Comparison of ENCODE assay signal across 8 mouse cellular contexts in genomic region chr2:69790722-69791121, GRCm38 (mm10). TPM values are rescaled to one million over a fixed set of nuclear protein-coding genes. Genes with fewer than 3 reads are reported as not detected.
DNase-seq lines count a peak whose midpoint lies in the region; ATAC-seq and TF ChIP-seq lines count a peak whose summit lies in the region.

No protein-coding gene starts in this region.

- H3K27me3 ChIP-seq in heart, embryonic 12.5 days (replicated peaks): no peaks in the 10 kb centered on the region
- H3K27me3 ChIP-seq in heart, adult 2 months (ENCODE audit: control insufficient read depth, insufficient read depth, low read length): no peaks in the 10 kb centered on the region
- H3K27me3 ChIP-seq in CH12.LX (replicated peaks): no peaks in the 10 kb centered on the region
- no peaks in the 10 kb centered on the region for H3K27me3 ChIP-seq in forebrain, embryonic 16.5 days (replicated peaks; ENCODE audit: control insufficient read depth, insufficient read depth, low read length)
- H3K27me3 ChIP-seq in liver, embryonic 15.5 days: no peaks in the 10 kb centered on the region

- peaks cover 6% of the 10 kb centered on the region; the same call in 1 of the 2 replicates for H3K4me1 ChIP-seq in heart, embryonic 12.5 days (replicated peaks)
- peaks cover 2% of the 10 kb centered on the region for H3K4me1 ChIP-seq in heart, adult 2 months (ENCODE audit: control insufficient read depth, insufficient read depth, low read length)
- H3K4me1 ChIP-seq in CH12.LX (ENCODE audit: control insufficient read depth in 1 of 2, insufficient read depth in 2 of 2): peaks cover 0 to 16% of the 10 kb centered on the region in 2 experiments; a peak in 1 of 4 replicates
- peaks cover 7% of the 10 kb centered on the region; the same call in 1 of the 2 replicates for H3K4me1 ChIP-seq in forebrain, embryonic 16.5 days (replicated peaks; ENCODE audit: control insufficient read depth, insufficient read depth, low read length)
- peaks cover 15% of the 10 kb centered on the region for H3K4me1 ChIP-seq in liver, embryonic 15.5 days (replicated peaks)

- H3K79me2 ChIP-seq in heart, adult 2 months (replicated peaks; ENCODE audit: control insufficient read depth, insufficient read depth, low read length): no peaks in the 10 kb centered on the region
- no peaks in the 10 kb centered on the region; the same call in 1 of the 2 replicates for H3K79me2 ChIP-seq in CH12.LX (replicated peaks; ENCODE audit: control insufficient read depth, extremely low read depth, insufficient read depth, poor library complexity, severe bottlenecking)

- intact Hi-C loops in heart, adult 2 months (cut with DNase I): no loop called here

- 65% methylated on average over 4 of the region's 4 CpGs for WGBS in heart, embryonic 12.5 days
- 68% methylated on average over 4 of the region's 4 CpGs for WGBS in heart, adult 2 months
- 69% methylated on average over 4 of the region's 4 CpGs for WGBS in forebrain, embryonic 16.5 days
- WGBS in liver, embryonic 15.5 days (ENCODE audit: insufficient replicate concordance): 44% methylated on average over 4 of the region's 4 CpGs

- TF ChIP-seq CTCF in heart, adult 2 months (IDR thresholded peaks at IDR 0.05): no peak
- no peak for TF ChIP-seq CTCF in CH12.LX (conservative IDR thresholded peaks at IDR 0.05 in 1 of 2, IDR thresholded peaks at IDR 0.05 in 1 of 2; ENCODE audit: low read depth in 2 of 2, low read length in 2 of 2)

- H3K4me3 ChIP-seq in heart, embryonic 12.5 days: peak overlapping the region; percentile 85; the same call in 1 of the 2 replicates
- no peak overlapping the region for H3K4me3 ChIP-seq in heart, adult 2 months
- H3K4me3 ChIP-seq in CH12.LX (replicated peaks in 1 of 3; ENCODE audit: low read depth in 2 of 3, low read length in 2 of 3, poor library complexity in 1 of 3): peak overlapping the region; percentile 76 to 86 (median 81)
- peak overlapping the region; percentile 67; the same call in 1 of the 2 replicates for H3K4me3 ChIP-seq in forebrain, embryonic 16.5 days (replicated peaks; ENCODE audit: low read length)
- H3K4me3 ChIP-seq in liver, embryonic 15.5 days (replicated peaks): peak overlapping the region; percentile 75

- TF ChIP-seq EP300 in heart, adult 2 months (IDR thresholded peaks at IDR 0.05; ENCODE audit: insufficient read depth, low read depth, low read length): no peak
- no peak for TF ChIP-seq EP300 in CH12.LX (IDR thresholded peaks at IDR 0.05; ENCODE audit: low read length)

- no peaks in the 10 kb centered on the region for H3K9me3 ChIP-seq in heart, embryonic 12.5 days (replicated peaks)
- H3K9me3 ChIP-seq in CH12.LX (replicated peaks; ENCODE audit: low read length): no peaks in the 10 kb centered on the region
- H3K9me3 ChIP-seq in forebrain, embryonic 16.5 days (ENCODE audit: control insufficient read depth, low read length): no peaks in the 10 kb centered on the region
- no peaks in the 10 kb centered on the region for H3K9me3 ChIP-seq in liver, embryonic 15.5 days (replicated peaks)

- no peak for DNase-seq in heart, adult 2 months
- no peak for DNase-seq in CH12.LX (ENCODE audit: extremely low read depth)
- no peak for DNase-seq in frontal cortex, adult 2 months (ENCODE audit: extremely low spot score in 1 of 2, low spot score in 1 of 2)
- DNase-seq in kidney, adult 18-20 months: no peak
- DNase-seq in MN1 (ENCODE audit: low spot score): no peak

- dilution Hi-C loops in CH12.LX (cut with MboI; ENCODE audit: extremely low pct_ligation_motif_present, extremely low pct_unique_long_range_greater_than_20kb, low sequenced_read_pairs): no loop called here

- no peak overlapping the region for H3K9ac ChIP-seq in heart, embryonic 12.5 days
- H3K9ac ChIP-seq in heart, adult 2 months (ENCODE audit: low read depth, low read length): no peak overlapping the region
- H3K9ac ChIP-seq in CH12.LX (ENCODE audit: insufficient read depth, low read depth): peak overlapping the region; percentile 17; the same call in 1 of the 2 replicates
- no peak overlapping the region for H3K9ac ChIP-seq in forebrain, embryonic 16.5 days (replicated peaks; ENCODE audit: low read depth, low read length)
- H3K9ac ChIP-seq in liver, embryonic 15.5 days: no peak overlapping the region

- no peak overlapping the region for H3K27ac ChIP-seq in heart, embryonic 12.5 days (ENCODE audit: poor library complexity, severe bottlenecking)
- H3K27ac ChIP-seq in heart, adult 2 months: no peak overlapping the region; the same call in 1 of the 2 replicates
- no peak overlapping the region for H3K27ac ChIP-seq in CH12.LX (ENCODE audit: insufficient read depth, low read depth)
- no peak overlapping the region for H3K27ac ChIP-seq in forebrain, embryonic 16.5 days (ENCODE audit: low read length)
- H3K27ac ChIP-seq in liver, embryonic 15.5 days (replicated peaks): 0 out of 2 replicates have a peak overlapping the region, but pooled peaks have one; percentile 89

- in situ Hi-C loops in CH12.LX (cut with MboI; ENCODE audit: low pct_ligation_motif_present, low pct_unique_long_range_greater_than_20kb, low sequenced_read_pairs): loop anchor here (25.0 kb wide), 1 partner anchor 153 kb away; the partner anchor contains the start of gene Bbs5

- no peak for TF ChIP-seq POLR2A in heart, adult 2 months (IDR thresholded peaks at IDR 0.05; ENCODE audit: insufficient read depth, low read depth, low read length)
- TF ChIP-seq POLR2A in CH12.LX (IDR thresholded peaks at IDR 0.05; ENCODE audit: low read depth, low read length): no peak

- peak overlapping the region; percentile 96; the same call in 1 of the 2 replicates for H3K4me2 ChIP-seq in heart, embryonic 12.5 days
- H3K4me2 ChIP-seq in CH12.LX (ENCODE audit: insufficient read depth, low read depth, poor library complexity, severe bottlenecking): peak overlapping the region; percentile 77
- H3K4me2 ChIP-seq in forebrain, embryonic 16.5 days (ENCODE audit: low read length): peak overlapping the region; percentile 72
- peak overlapping the region; percentile 93 for H3K4me2 ChIP-seq in liver, embryonic 15.5 days

- no peak for TF ChIP-seq RAD21 in CH12.LX (IDR thresholded peaks at IDR 0.05; ENCODE audit: low read depth, low read length)

- H3K36me3 ChIP-seq in heart, embryonic 12.5 days: peaks cover 30% of the 10 kb centered on the region
- peaks cover 4% of the 10 kb centered on the region for H3K36me3 ChIP-seq in heart, adult 2 months (ENCODE audit: control insufficient read depth, insufficient read depth, low read length)
- H3K36me3 ChIP-seq in CH12.LX (replicated peaks in 1 of 2; ENCODE audit: control insufficient read depth in 1 of 2, insufficient read depth in 1 of 2, low read length in 1 of 2): peaks cover 12 to 34% of the 10 kb centered on the region in 2 experiments
- H3K36me3 ChIP-seq in forebrain, embryonic 16.5 days (ENCODE audit: control insufficient read depth, insufficient read depth): peaks cover 13% of the 10 kb centered on the region
- H3K36me3 ChIP-seq in liver, embryonic 15.5 days (replicated peaks): peaks cover 28% of the 10 kb centered on the region

- no peak for ATAC-seq in heart, embryonic 12.5 days (ENCODE audit: insufficient number of reproducible peaks, low FRiP score)
- no peak for ATAC-seq in forebrain, embryonic 16.5 days
- no peak for ATAC-seq in liver, embryonic 15.5 days (ENCODE audit: insufficient read depth)

TF ChIP-seq in CH12.LX, 34 proteins besides CTCF, POLR2A, EP300 and RAD21 (continues in another document):
- no peak for TF ChIP-seq JUND (conservative IDR thresholded peaks at IDR 0.05; ENCODE audit: low read depth, low read length)
- no peak for TF ChIP-seq SIN3A (IDR thresholded peaks at IDR 0.05; ENCODE audit: low read length)
- no peak for TF ChIP-seq RCOR1 (conservative IDR thresholded peaks at IDR 0.05; ENCODE audit: low read depth, low read length)
- TF ChIP-seq SMC3 (IDR thresholded peaks at IDR 0.05; ENCODE audit: low read depth, low read length): no peak
- TF ChIP-seq NRF1 (IDR thresholded peaks at IDR 0.05; ENCODE audit: low read depth, low read length): no peak
- no peak for TF ChIP-seq KAT2A (IDR thresholded peaks at IDR 0.05; ENCODE audit: insufficient replicate concordance, low read length)
- no peak for TF ChIP-seq GABPA (IDR thresholded peaks at IDR 0.05; ENCODE audit: insufficient replicate concordance, low read depth, low read length)
- peak; percentile 68 for TF ChIP-seq ZNF384 (IDR thresholded peaks at IDR 0.05; ENCODE audit: low read depth, low read length)

RNA-seq across cellular contexts. Expression of gene Phospho2, which starts 1.3 kb away (rescaled TPM):
- polyA plus RNA-seq in heart, embryonic 12.5 days (2016; fragmentation: Nextera tagmentation; extraction: Ambion mirVana): 17.6 and 18.3 TPM in 2 replicates
- 10 to 100 TPM; 25.3 to 26.8 TPM for total RNA-seq in heart, adult 2 months (2021)
- 14.5 and 18.2 TPM in 2 replicates for polyA plus RNA-seq in heart, adult 2 months (2012; rRNA removed)
- total RNA-seq in CH12.LX (2012; rRNA removed) (12.9 and 14.4 TPM in 2 replicates), CH12.LX (2014; rRNA removed) (20.1 and 23.4 TPM in 2 replicates)
- polyA plus RNA-seq in CH12.LX (2012; ENCODE audit: insufficient read length, low read depth): 10.2 and 11.1 TPM in 2 replicates
- polyA plus RNA-seq in forebrain, embryonic 16.5 days (2015; fragmentation: Nextera tagmentation; extraction: Ambion mirVana): 35.7 and 40.5 TPM in 2 replicates
- 11.1 and 11.4 TPM in 2 replicates for polyA plus RNA-seq in liver, embryonic 15.5 days (2015; fragmentation: Nextera tagmentation; extraction: Ambion mirVana)
- polyA plus RNA-seq in frontal cortex, adult 2 months (2012; rRNA removed): 23.1 and 36.9 TPM in 2 replicates

RNA-seq across cellular contexts. Expression of gene Ccdc173, which starts 1.3 kb away (rescaled TPM):
- 1.3 TPM in 2 replicates for polyA plus RNA-seq in heart, embryonic 12.5 days (2016; fragmentation: Nextera tagmentation; extraction: Ambion mirVana)
- under 1 TPM; 0.59 to 0.65 TPM for total RNA-seq in heart, adult 2 months (2021)
- polyA plus RNA-seq in heart, adult 2 months (2012; rRNA removed): 0.12 and 0.23 TPM in 2 replicates
- 1.3 TPM in 2 replicates for total RNA-seq in CH12.LX (2012; rRNA removed)
- 1.7 and 1.8 TPM in 2 replicates for total RNA-seq in CH12.LX (2014; rRNA removed)
- 3.6 and 3.9 TPM in 2 replicates for polyA plus RNA-seq in CH12.LX (2012; ENCODE audit: insufficient read length, low read depth)
- polyA plus RNA-seq in forebrain, embryonic 16.5 days (2015; fragmentation: Nextera tagmentation; extraction: Ambion mirVana): 1.9 and 2.5 TPM in 2 replicates
- 0.14 and 0.16 TPM in 2 replicates for polyA plus RNA-seq in liver, embryonic 15.5 days (2015; fragmentation: Nextera tagmentation; extraction: Ambion mirVana)
- 3.8 and 4.4 TPM in 2 replicates for polyA plus RNA-seq in frontal cortex, adult 2 months (2012; rRNA removed)

RNA-seq across cellular contexts. Expression of gene Klhl23, which starts 31.0 kb away (rescaled TPM):
- polyA plus RNA-seq in heart, embryonic 12.5 days (2016; fragmentation: Nextera tagmentation; extraction: Ambion mirVana): 58.9 and 64.1 TPM in 2 replicates
- 10 to 100 TPM; 31.8 to 32.3 TPM for total RNA-seq in heart, adult 2 months (2021)
- 10.3 and 24.2 TPM in 2 replicates for polyA plus RNA-seq in heart, adult 2 months (2012; rRNA removed)
- total RNA-seq in CH12.LX (2012; rRNA removed) (0.25 and 0.34 TPM in 2 replicates), CH12.LX (2014; rRNA removed) (0.05 and 0.23 TPM in 2 replicates)
- 0.09 and 0.11 TPM in 2 replicates for polyA plus RNA-seq in CH12.LX (2012; ENCODE audit: insufficient read length, low read depth)
- 71.7 and 81.2 TPM in 2 replicates for polyA plus RNA-seq in forebrain, embryonic 16.5 days (2015; fragmentation: Nextera tagmentation; extraction: Ambion mirVana)
- 18.1 and 19.4 TPM in 2 replicates for polyA plus RNA-seq in liver, embryonic 15.5 days (2015; fragmentation: Nextera tagmentation; extraction: Ambion mirVana)
- 36.7 and 39.9 TPM in 2 replicates for polyA plus RNA-seq in frontal cortex, adult 2 months (2012; rRNA removed)

Comparison
In these comparisons a context has a peak if more than half of its experiments do, and no peak if none do; other contexts are left out.
1. RNA of gene Klhl23, which starts 31.0 kb away (polyA plus RNA-seq): 71.7 to 81.2 TPM in forebrain, embryonic 16.5 days, 58.9 to 64.1 TPM in heart, embryonic 12.5 days, 36.7 to 39.9 TPM in frontal cortex, adult 2 months, 18.1 to 19.4 TPM in liver, embryonic 15.5 days and 10.3 to 24.2 TPM in heart, adult 2 months; 0.09 to 0.11 TPM in CH12.LX; every median in the first group is over 10 times any median in the second.
2. Peak in every context shown above with its lines, with median percentiles within 50 percentile points of each other: H3K4me2 ChIP-seq.